Mouse (Mus musculus) forebrain, embryonic 11.5 days (tissue): ENCODE data around the gene 6430571L13Rik. TPM values are rescaled to one million over a fixed set of nuclear protein-coding genes. Genes with fewer than 3 reads are reported as not detected.
A peak's percentile ranks its signal among the peaks of the same experiment; 100 is the strongest.

ENCODE experiments used
- ATAC-seq: fragments of 200-750 bp; cut with Nextera tagmentation; replicated peaks from 2 replicates; pipeline ENCODE4 v1.8.0; 2017; ENCODE audit warnings: moderate TSS enrichment; ENCODE audit not compliant: low FRiP score
- DNase-seq: peaks from one replicate; pipeline ENCODE4 v3.0.0-alpha.2; 2017; ENCODE audit warnings: low spot score
- H3K27ac ChIP-seq: fragments of 300-500 bp; sonication (generic); 2 replicates; pipeline ENCODE4 v1.5.1; 2014; ENCODE audit warnings: low read depth, low read length
- H3K27me3 ChIP-seq: fragments of 300-500 bp; sonication (generic); 2 replicates; pipeline ENCODE4 v1.6.1; 2014; ENCODE audit warnings: mild to moderate bottlenecking, low read length, mixed read lengths; ENCODE audit not compliant: control insufficient read depth, insufficient read depth
- H3K36me3 ChIP-seq: fragments of 300-500 bp; sonication (generic); 2 replicates; pipeline ENCODE4 v1.6.1; 2014; ENCODE audit warnings: mild to moderate bottlenecking, low read length, moderate library complexity, mixed read lengths; ENCODE audit not compliant: control insufficient read depth, insufficient read depth
- H3K4me1 ChIP-seq: fragments of 300-500 bp; sonication (generic); replicated peaks from 2 replicates; pipeline ENCODE4 v1.6.1; 2014; ENCODE audit warnings: low read length, mixed read lengths; ENCODE audit not compliant: control insufficient read depth, insufficient read depth
- H3K4me2 ChIP-seq: fragments of 300-500 bp; sonication (generic); 2 replicates; pipeline ENCODE4 v1.6.1; 2014; ENCODE audit warnings: low read depth, mild to moderate bottlenecking, low read length, moderate library complexity, mixed read lengths; ENCODE audit not compliant: severe bottlenecking
- H3K4me3 ChIP-seq: fragments of 300-500 bp; sonication (generic); 2 replicates; pipeline ENCODE4 v1.5.1; 2014; ENCODE audit warnings: low read depth, low read length
- H3K9ac ChIP-seq: fragments of 300-500 bp; sonication (generic); 2 replicates; pipeline ENCODE4 v1.6.1; 2014; ENCODE audit warnings: low read length
- H3K9me3 ChIP-seq: fragments of 300-500 bp; sonication (generic); 2 replicates; pipeline ENCODE4 v1.6.1; 2016; ENCODE audit warnings: low read length, mixed read lengths; ENCODE audit not compliant: control insufficient read depth
- WGBS: fragments of 180-500 bp; shearing (Covaris S2); extraction: QIAGEN DNeasy Blood & Tissue Kit; methylation state at CpG from one replicate; pipeline ENCODE4 v1.1.7; 2014; 5-methylcytosine and 5-hydroxymethylcytosine counted together
- polyA plus RNA-seq: library from polyadenylated mRNA; unstranded; fragments of >200 nt; fragmentation: Nextera tagmentation; extraction: Ambion mirVana; gene quantifications from 2 replicates; pipeline ENCODE4 v1.2.1, GENCODE M21; 2014

The 6430571L13Rik gene
- polyA plus RNA-seq, 1 experiment from 2014 or later = 1.3 TPM

DNA sequence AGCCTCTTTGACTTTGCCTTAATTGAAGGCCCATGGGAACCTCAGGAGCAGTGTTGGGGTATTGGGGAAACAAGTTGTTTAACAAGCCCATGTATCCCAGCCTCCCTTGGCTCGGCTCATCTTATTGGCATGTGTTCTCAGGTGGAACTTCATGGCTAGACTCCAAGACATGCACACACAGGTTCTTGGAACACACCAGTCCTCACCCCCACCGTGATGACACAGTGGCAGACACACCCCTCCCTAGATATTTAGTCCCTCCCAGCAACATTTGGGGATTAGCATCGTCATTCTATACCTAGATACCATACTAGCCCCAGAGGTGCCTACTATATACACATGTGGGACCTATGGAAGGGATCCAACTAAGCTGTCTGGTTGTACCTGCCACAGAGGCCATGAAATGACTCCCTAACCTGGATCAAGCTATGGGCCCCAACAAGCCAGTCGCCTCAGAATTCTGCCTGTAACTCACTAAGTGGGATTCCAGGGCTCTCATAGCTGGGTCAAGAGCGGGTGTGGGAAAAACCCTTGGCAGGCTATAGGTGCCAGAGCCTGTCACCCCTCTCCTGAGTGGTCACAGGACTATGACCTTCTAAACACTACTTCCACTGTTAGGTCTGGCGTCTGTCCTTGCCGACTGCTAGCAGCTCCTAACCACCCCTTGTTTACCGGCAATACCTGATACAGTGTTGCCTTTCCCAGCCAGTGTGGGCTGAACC lies 42.2 kb upstream of the 6430571L13Rik start:
- 83% methylated on average over 8 of the region's 8 CpGs for WGBS
- ATAC-seq = no peak
- Histone ChIP-seq H3K27me3 (peaks cover 2% of the 10 kb centered on the region; the same call in 1 of the 2 replicates), H3K9ac (no peak overlapping the region), H3K9me3 (no peaks in the 10 kb centered on the region), H3K4me1 (peaks cover 3% of the 10 kb centered on the region; the same call in 1 of the 2 replicates), H3K36me3 (no peaks in the 10 kb centered on the region), H3K4me2 (0 out of 2 replicates have a peak overlapping the region, but pooled peaks have one; percentile 11), H3K27ac (no peak overlapping the region), H3K4me3 (no peak overlapping the region)
- DNase-seq = no peak

DNA sequence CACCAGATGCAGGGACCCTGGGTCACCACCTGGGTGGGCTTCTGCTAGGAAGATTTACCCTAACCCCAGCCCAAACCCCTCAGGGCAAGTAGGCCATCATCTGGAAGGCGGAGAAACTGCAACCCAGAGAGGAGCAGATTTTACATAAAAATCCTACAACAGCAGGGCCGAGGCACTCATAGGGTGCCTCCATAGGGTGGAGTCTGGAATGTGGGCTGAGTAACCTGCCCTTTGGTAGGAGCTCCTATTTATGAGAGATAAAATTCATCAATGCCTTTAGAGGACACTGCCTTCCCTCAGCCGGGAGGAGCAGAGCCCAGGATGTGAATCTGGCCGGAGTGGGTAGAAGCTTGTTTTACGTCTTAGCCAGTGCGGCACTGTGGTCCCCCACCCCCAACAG lies 41.5 kb upstream of the 6430571L13Rik start:
- Histone ChIP-seq H3K4me1 (peaks cover 3% of the 10 kb centered on the region; the same call in 1 of the 2 replicates), H3K9ac (no peak overlapping the region), H3K36me3 (no peaks in the 10 kb centered on the region), H3K4me2 (no peak overlapping the region), H3K9me3 (no peaks in the 10 kb centered on the region), H3K27me3 (peaks cover 2% of the 10 kb centered on the region; the same call in 1 of the 2 replicates), H3K4me3 (no peak overlapping the region), H3K27ac (no peak overlapping the region)
- DNase-seq (no peak), ATAC-seq (no peak)
- 89% methylated on average over 6 of the region's 6 CpGs for WGBS

DNA sequence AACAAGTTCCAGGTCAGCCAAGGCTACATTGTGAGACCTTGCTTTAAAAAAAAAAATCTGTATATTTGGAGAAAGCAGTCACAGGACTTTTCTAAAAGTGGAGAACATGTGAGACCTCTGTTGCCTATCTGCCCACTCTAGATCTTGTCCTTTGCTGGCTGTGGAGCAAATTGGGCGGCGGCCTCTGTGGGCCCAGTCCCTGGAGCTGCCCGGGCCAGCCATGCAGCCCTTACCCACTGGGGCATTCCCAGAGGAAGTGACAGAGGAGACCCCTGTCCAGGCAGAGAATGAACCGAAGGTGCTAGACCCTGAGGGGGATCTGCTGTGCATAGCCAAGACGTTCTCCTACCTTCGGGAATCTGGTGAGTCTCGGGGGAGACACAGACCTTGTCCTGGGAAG lies 40.6 kb upstream of the 6430571L13Rik start:
- Histone ChIP-seq H3K4me1 (peaks cover 3% of the 10 kb centered on the region; the same call in 1 of the 2 replicates), H3K4me3 (no peak overlapping the region), H3K4me2 (no peak overlapping the region), H3K27ac (no peak overlapping the region), H3K36me3 (no peaks in the 10 kb centered on the region), H3K9me3 (no peaks in the 10 kb centered on the region), H3K27me3 (peaks cover 2% of the 10 kb centered on the region; the same call in 1 of the 2 replicates), H3K9ac (no peak overlapping the region)
- WGBS = 95% methylated on average over 7 of the region's 7 CpGs
- ATAC-seq (no peak), DNase-seq (no peak)

DNA sequence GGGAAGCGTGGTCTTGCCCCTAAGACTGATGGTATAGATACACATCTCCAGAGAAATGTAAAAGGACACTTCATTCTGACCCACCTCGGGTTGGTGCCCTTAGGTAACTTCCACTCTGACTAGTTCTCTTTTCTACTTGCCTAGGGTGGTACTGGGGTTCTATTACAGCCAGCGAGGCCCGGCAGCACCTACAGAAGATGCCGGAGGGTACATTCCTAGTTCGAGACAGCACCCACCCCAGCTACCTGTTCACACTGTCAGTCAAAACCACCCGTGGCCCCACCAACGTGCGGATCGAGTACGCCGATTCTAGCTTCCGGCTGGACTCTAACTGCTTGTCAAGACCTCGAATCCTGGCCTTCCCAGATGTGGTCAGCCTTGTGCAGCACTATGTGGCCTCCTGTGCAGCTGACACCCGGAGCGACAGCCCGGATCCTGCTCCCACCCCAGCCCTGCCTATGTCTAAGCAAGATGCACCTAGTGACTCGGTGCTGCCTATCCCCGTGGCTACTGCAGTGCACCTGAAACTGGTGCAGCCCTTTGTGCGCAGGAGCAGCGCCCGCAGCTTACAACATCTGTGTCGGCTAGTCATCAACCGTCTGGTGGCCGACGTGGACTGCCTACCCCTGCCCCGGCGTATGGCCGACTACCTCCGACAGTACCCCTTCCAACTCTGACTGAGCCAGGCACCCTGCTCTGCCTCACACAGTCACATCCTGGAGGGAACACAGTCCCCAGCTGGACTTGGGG lies 40.0 kb upstream of the 6430571L13Rik start:
- WGBS = 93% methylated on average over 30 of the region's 30 CpGs
- H3K4me3 ChIP-seq = no peak overlapping the region
- peaks cover 2% of the 10 kb centered on the region; the same call in 1 of the 2 replicates for H3K27me3 ChIP-seq
- ATAC-seq (no peak), DNase-seq (no peak)
- no peak overlapping the region for H3K9ac ChIP-seq
- no peaks in the 10 kb centered on the region for H3K9me3 ChIP-seq
- H3K4me2 ChIP-seq = no peak overlapping the region
- no peaks in the 10 kb centered on the region for H3K36me3 ChIP-seq
- peaks cover 3% of the 10 kb centered on the region; the same call in 1 of the 2 replicates for H3K4me1 ChIP-seq
- H3K27ac ChIP-seq = no peak overlapping the region

DNA sequence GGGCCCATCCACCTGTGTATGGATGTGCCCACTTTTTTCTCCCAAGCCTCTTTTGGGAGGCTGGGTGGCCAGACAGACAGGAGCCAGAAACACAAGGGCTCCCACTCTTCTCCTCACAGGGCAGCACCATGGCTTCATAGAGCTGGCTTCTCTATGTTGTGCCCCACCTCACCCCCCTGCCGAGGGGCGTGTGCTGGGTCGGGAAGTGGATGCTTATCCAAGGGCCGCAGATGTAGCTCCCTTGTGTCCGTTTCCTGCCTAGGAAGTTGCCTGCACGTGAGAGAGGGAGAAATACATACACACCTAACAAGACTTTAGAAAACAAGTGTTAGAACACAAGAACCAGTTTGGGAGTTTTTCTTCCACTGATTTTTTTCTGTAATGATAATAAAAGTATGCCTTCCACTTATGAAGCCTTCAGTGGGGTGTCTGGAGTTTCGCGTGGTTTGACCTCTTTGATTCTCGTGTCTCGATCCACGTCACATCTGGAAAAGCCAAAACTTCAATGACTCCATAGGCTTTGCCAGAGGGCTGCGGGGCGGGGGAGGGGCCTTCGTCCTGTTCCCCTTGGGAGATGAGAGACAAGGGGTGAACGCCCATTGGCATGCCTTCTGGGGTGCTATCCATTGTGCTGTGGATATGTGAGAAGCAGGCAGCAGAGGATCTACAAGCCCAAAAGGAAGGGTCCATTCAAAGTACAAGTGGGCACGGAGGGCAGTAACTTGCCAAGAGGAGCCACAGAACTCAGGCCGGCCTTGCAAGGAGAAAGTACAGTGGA lies 38.7 kb upstream of the 6430571L13Rik start:
- Histone ChIP-seq H3K9ac (no peak overlapping the region), H3K9me3 (no peaks in the 10 kb centered on the region), H3K27ac (no peak overlapping the region), H3K4me1 (peaks cover 3% of the 10 kb centered on the region; the same call in 1 of the 2 replicates), H3K4me2 (no peak overlapping the region), H3K27me3 (no peaks in the 10 kb centered on the region), H3K36me3 (no peaks in the 10 kb centered on the region), H3K4me3 (no peak overlapping the region)
- no peak for DNase-seq
- WGBS = 89% methylated on average over 17 of the region's 17 CpGs
- no peak for ATAC-seq

DNA sequence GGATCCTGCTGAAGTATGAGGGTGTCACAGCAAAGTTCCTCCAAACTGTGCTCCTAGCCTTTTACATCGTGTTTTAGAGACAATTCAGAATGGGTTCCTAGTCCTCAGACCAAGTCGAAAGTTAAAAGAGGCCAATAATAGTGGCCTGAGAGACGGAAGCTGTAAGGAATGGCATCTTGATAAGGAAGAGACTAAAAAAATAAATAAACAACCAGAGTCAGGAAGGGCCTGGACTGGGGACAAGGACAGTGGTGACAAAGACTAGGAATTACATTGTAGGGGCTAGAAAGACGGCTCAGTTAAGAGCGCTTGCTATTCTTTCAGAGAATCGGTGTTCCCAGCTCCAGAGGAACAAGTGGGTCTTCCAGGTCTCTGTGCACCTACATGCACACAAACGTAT lies 37.8 kb upstream of the 6430571L13Rik start:
- H3K9me3 ChIP-seq = no peaks in the 10 kb centered on the region
- no peak overlapping the region for H3K4me3 ChIP-seq
- H3K4me2 ChIP-seq = no peak overlapping the region
- H3K9ac ChIP-seq = no peak overlapping the region
- H3K4me1 ChIP-seq = no peaks in the 10 kb centered on the region
- DNase-seq = no peak
- no peak for ATAC-seq
- WGBS = 89% methylated on average over 7 of the region's 7 CpGs
- no peaks in the 10 kb centered on the region for H3K36me3 ChIP-seq
- H3K27me3 ChIP-seq = no peaks in the 10 kb centered on the region
- no peak overlapping the region for H3K27ac ChIP-seq

DNA sequence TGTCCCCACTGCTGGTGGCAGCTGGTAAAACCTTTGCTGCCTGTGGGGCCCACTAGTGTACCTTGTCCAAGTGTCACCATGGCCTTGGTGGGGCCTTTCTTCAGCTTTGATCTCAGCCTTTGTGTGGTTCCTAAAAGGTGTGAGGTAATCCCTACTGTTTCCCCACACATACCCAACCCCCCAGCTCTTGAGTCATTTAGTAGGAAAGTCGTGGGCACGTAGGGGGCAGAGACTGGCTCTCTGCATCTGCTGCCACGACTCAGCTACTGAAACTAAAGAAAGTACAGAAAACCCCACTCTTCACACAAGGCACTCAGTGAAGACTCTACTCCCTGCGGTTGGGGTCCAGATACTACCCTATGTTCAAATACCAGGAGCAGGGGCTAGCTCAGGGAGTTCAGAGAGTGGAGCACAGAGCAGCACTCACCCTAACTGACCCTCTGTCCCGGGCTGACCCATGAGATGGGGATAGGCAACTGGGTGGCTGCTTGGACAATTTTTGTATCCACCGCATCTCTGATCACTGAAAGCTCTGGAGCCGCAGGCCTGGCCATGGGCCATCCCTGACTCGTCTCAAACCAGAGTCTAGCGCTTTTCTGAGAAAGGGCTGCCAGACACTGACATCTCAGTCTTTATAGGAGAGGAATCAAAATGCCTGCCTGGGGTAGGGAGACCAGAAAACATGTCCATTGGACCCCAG lies 37.1 kb upstream of the 6430571L13Rik start:
- ATAC-seq (no peak), DNase-seq (no peak)
- Histone ChIP-seq H3K4me2 (no peak overlapping the region), H3K27ac (no peak overlapping the region), H3K4me3 (no peak overlapping the region), H3K4me1 (no peaks in the 10 kb centered on the region), H3K36me3 (no peaks in the 10 kb centered on the region), H3K27me3 (no peaks in the 10 kb centered on the region), H3K9me3 (no peaks in the 10 kb centered on the region), H3K9ac (no peak overlapping the region)
- WGBS = 80% methylated on average over 9 of the region's 9 CpGs

DNA sequence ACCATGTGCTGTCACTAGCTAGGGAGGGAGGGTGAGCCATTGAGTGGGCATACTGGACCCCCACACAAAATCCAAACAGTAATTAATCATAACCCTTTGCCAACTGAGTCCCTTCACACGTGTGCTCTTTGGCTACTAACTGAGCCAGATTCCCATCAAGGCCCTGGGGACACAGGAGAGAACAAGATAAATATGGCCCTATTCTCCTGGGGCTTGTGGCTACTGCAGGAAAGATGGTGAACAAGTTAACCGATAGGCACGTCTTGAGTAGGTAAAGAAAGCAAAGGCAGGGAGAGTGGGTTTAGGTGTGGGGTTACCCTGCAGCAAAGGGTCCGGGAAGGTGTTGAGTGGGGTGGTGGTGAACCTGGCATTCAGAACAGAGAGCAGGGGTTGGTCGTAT lies 36.5 kb upstream of the 6430571L13Rik start:
- Histone ChIP-seq H3K27me3 (no peaks in the 10 kb centered on the region), H3K4me2 (no peak overlapping the region), H3K4me1 (no peaks in the 10 kb centered on the region), H3K4me3 (no peak overlapping the region), H3K9me3 (no peaks in the 10 kb centered on the region), H3K27ac (no peak overlapping the region), H3K9ac (no peak overlapping the region), H3K36me3 (no peaks in the 10 kb centered on the region)
- no peak for ATAC-seq
- DNase-seq = no peak
- 83% methylated on average over 5 of the region's 5 CpGs for WGBS
